Mouse (Mus musculus): ENCODE data around the gene Ttc22. TPM values are rescaled to one million over a fixed set of nuclear protein-coding genes. Genes with fewer than 3 reads are reported as not detected.

Ttc22 gene
- total RNA-seq, 2 experiments from 2014 or later: 0.98 to 1.00 TPM

GRCm38 (mm10) chr4:106643483-106644217 lies 21.4 kb downstream of the Ttc22 start:
- no peak for TF ChIP-seq CTCF (IDR thresholded peaks at IDR 0.05)
- intact Hi-C loops (cut with DNase I): no loop called here
- H3K27ac ChIP-seq: no peak overlapping the region

DNA sequence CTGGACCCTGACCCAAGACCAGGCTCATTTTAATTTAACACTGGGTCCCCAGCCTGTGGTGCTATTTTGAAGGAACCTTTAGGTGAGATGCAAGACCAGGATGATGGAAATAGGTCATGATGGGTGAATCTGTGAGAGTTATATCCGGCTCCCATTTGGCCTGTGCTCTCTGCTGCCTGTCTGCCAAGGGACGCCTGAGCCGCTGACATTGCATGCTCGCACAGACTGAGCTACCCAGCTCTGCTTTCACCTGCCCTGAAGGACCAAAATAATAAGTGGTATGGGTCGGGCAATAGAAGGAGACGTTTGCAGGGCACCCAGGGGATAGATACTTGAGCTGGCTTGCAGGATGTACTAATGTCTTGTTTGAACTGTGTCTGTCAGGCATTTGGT lies 22.0 kb downstream of the Ttc22 start:
- intact Hi-C loops (cut with DNase I): no loop called here
- H3K27ac ChIP-seq: no peak overlapping the region
- DNase-seq (ENCODE audit: extremely low spot score in 1 of 2, low spot score in 2 of 2): no peak
- TF ChIP-seq CTCF (IDR thresholded peaks at IDR 0.05): no peak
- no peak overlapping the region for H3K4me3 ChIP-seq

More at GRCm38 (mm10) chr4:106643483-106644217, 21.4 kb downstream of the Ttc22 start:
- H3K4me3 ChIP-seq: no peak overlapping the region
- DNase-seq (ENCODE audit: extremely low spot score in 1 of 2, low spot score in 2 of 2): no peak

- TF ChIP-seq CTCF (IDR thresholded peaks at IDR 0.05): no peak
- Histone ChIP-seq H3K27ac (no peak overlapping the region), H3K4me3 (no peak overlapping the region)
- intact Hi-C loops (cut with DNase I): no loop called here
- no peak for DNase-seq (ENCODE audit: extremely low spot score in 1 of 2, low spot score in 2 of 2)
Measured at GRCm38 (mm10) chr4:106645797-106646196, 23.6 kb downstream of the Ttc22 start.

GRCm38 (mm10) chr4:106647137-106647536 lies 24.9 kb downstream of the Ttc22 start:
- no peak for DNase-seq (ENCODE audit: extremely low spot score in 1 of 2, low spot score in 2 of 2)
- Histone ChIP-seq H3K4me3 (no peak overlapping the region), H3K27ac (no peak overlapping the region)
- intact Hi-C loops (cut with DNase I): no loop called here
- no peak for TF ChIP-seq CTCF (IDR thresholded peaks at IDR 0.05)

GRCm38 (mm10) chr4:106650833-106651527 lies 28.7 kb downstream of the Ttc22 start, which contains the start of gene Pars2:
Gene Pars2, plus strand, starts transcription at chr4:106651069.
- no peak for TF ChIP-seq CTCF (IDR thresholded peaks at IDR 0.05)
- Histone ChIP-seq H3K27ac (peak within 1 kb of the TSS; percentile 83), H3K4me3 (peak within 1 kb of the TSS; percentile 71)
- peak; percentile 98 for DNase-seq (ENCODE audit: extremely low spot score in 1 of 2, low spot score in 2 of 2)
- intact Hi-C loops (cut with DNase I): no loop called here

DNA sequence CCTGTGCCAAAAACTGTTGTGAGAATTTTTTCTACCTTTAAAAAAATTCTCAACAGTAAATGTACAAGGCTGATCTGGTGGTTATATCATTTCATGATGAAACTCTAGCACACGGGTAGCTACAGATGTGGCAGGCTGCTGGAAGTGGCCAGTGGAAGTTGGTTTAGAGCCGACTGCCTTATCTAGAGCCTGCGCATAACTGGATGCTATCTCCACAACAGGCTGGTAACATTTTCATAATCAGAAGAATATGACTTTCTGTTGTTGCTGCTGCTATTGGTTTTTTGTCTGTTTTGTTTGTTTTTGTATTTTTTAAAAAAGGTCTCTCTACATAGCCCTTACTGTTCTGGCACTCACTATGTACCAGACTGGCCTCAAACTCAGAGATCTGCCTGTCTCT lies 30.3 kb downstream of the Ttc22 start:
- Histone ChIP-seq H3K4me3 (no peak overlapping the region), H3K27ac (no peak overlapping the region)
- TF ChIP-seq CTCF (IDR thresholded peaks at IDR 0.05): no peak
- DNase-seq (ENCODE audit: extremely low spot score in 1 of 2, low spot score in 2 of 2): no peak
- intact Hi-C loops (cut with DNase I): no loop called here

GRCm38 (mm10) chr4:106653051-106653450 lies 30.8 kb downstream of the Ttc22 start:
- H3K4me3 ChIP-seq: no peak overlapping the region
- H3K27ac ChIP-seq: no peak overlapping the region
- intact Hi-C loops (cut with DNase I): no loop called here
- no peak for DNase-seq (ENCODE audit: extremely low spot score in 1 of 2, low spot score in 2 of 2)
- no peak for TF ChIP-seq CTCF (IDR thresholded peaks at IDR 0.05)

- TF ChIP-seq CTCF (IDR thresholded peaks at IDR 0.05): no peak
- Histone ChIP-seq H3K27ac (no peak overlapping the region), H3K4me3 (no peak overlapping the region)
- no peak for DNase-seq (ENCODE audit: extremely low spot score in 1 of 2, low spot score in 2 of 2)
- intact Hi-C loops (cut with DNase I): no loop called here
Measured at GRCm38 (mm10) chr4:106655681-106656080, 33.4 kb downstream of the Ttc22 start.

DNA sequence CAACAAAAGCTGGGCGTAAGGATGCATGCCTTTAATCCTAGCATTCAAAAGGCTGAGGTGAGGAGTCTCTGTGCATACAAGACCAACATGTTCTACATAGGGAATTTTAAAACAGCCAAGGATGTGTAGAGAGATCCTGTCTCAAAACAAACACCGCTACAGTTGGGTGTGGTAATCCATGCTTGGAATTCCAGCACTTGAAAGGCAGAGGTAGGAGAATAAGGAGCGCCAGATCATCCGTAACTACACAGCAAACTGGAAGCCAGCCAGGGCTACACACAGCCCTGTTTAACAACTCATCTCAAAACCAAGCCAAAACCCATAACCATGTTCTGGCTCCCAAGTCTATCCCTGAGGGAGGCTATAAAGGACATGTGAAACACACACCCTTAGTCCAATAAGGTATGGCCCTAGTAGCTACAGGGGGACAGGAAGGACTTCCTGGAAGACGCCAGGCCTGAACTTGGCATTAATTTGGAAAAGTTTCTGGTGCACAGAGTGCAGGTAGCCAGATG lies 41.8 kb downstream of the Ttc22 start:
- TF ChIP-seq CTCF (IDR thresholded peaks at IDR 0.05): no peak
- no peak for DNase-seq (ENCODE audit: extremely low spot score in 1 of 2, low spot score in 2 of 2)
- Histone ChIP-seq H3K27ac (no peak overlapping the region), H3K4me3 (no peak overlapping the region)
- intact Hi-C loops (cut with DNase I): no loop called here

- no peak for DNase-seq (ENCODE audit: extremely low spot score in 1 of 2, low spot score in 2 of 2)
- Histone ChIP-seq H3K4me3 (no peak overlapping the region), H3K27ac (no peak overlapping the region)
- no peak for TF ChIP-seq CTCF (IDR thresholded peaks at IDR 0.05)
- intact Hi-C loops (cut with DNase I): no loop called here
Measured at GRCm38 (mm10) chr4:106664697-106665096, 42.5 kb downstream of the Ttc22 start.

- intact Hi-C loops (cut with DNase I): no loop called here
- H3K27ac ChIP-seq: no peak overlapping the region
- TF ChIP-seq CTCF (IDR thresholded peaks at IDR 0.05): no peak
- DNase-seq (ENCODE audit: extremely low spot score in 1 of 2, low spot score in 2 of 2): no peak
- no peak overlapping the region for H3K4me3 ChIP-seq
Measured at GRCm38 (mm10) chr4:106665269-106665668, 43.0 kb downstream of the Ttc22 start.

DNA sequence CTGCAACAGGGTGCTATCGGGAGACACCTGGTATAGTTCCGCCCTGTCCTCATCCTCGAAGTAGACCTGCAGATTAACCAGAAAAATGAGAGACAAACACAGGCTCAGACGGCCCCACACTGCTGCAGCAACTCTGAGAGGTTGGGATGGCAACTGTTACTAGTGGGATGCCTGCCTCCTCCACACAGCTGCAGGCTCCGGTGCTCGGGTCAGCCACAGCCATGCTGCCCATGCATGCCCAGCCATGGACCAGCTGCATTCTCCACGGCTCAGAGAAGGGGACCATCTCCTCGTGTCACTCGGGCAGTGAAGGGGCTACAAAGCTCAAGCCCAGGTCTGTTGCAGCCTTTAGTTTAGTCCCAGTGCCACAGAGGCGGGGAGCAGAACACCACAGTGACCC lies 43.4 kb downstream of the Ttc22 start:
- H3K4me3 ChIP-seq: no peak overlapping the region
- no peak overlapping the region for H3K27ac ChIP-seq
- DNase-seq (ENCODE audit: extremely low spot score in 1 of 2, low spot score in 2 of 2): no peak
- no peak for TF ChIP-seq CTCF (IDR thresholded peaks at IDR 0.05)
- intact Hi-C loops (cut with DNase I): no loop called here
